Mouse (Mus musculus): ENCODE measurements around the gene Gm42906.

DNA sequence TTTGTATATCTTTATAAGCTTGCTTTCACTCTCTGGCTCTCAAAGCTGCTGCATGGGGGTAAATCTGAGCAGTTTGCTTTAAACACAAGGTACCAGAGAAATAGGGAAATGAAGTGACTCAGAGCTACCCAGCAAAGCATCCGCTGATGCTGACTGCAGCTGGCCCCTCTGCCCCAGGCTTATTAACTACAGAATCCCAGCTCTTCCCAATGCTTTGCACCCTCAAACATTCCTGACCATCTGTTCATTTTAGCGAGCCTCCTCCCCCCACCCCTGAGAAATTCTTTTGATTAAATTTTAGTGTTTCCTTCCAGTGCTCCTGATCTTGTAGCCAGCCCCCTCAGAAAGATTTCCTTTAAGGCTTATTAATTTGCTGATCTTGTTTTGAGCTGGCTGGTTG, 24.4 kb downstream of the Gm42906 start:
- TF ChIP-seq CTCF (IDR thresholded peaks at IDR 0.05; ENCODE audit: control insufficient read depth, insufficient read depth, insufficient read length) = no peak
- TF ChIP-seq CEBPB (IDR thresholded peaks at IDR 0.05; ENCODE audit: low read depth) = no peak
- no peak for TF ChIP-seq MAX (IDR thresholded peaks at IDR 0.05)

Data from C2C12 (cell line).